Mouse (Mus musculus) embryonic fibroblast, embryonic 13.5 days (primary cell): Measurements from ENCODE around the gene Clec4f.

Experiments
- CTCF ChIP-seq: IDR thresholded peaks from 2 replicates; pipeline ENCODE4 v1.5.1; 2011; ENCODE audit warnings: mild to moderate bottlenecking, control low read depth, low read length, moderate library complexity, borderline replicate concordance; ENCODE audit not compliant: insufficient read depth
- POLR2A ChIP-seq: IDR thresholded peaks from 2 replicates; pipeline ENCODE4 v1.6.1; 2011; ENCODE audit warnings: low read depth, mild to moderate bottlenecking, control low read depth, low read length, moderate library complexity

- TF ChIP-seq CTCF (no peak), POLR2A (no peak)
Measured at GRCm38 (mm10) chr6:83614469-83614868, 41.5 kb downstream of the Clec4f start.
